Mouse (Mus musculus) embryonic facial prominence, embryonic 12.5 days (tissue): ENCODE data around the gene Dnajc21. TPM values are rescaled to one million over a fixed set of nuclear protein-coding genes. Genes with fewer than 3 reads are reported as not detected.
"Not testable (repeated sequence)": the region's sequence is repeated elsewhere in the genome, so short reads cannot be mapped to it uniquely, and the experiment has no call there.

ENCODE experiments used
- ATAC-seq: fragments of 200-750 bp; cut with Nextera tagmentation; 2 replicates; pipeline ENCODE4 v1.8.0; 2017; ENCODE audit not compliant: insufficient number of reproducible peaks, insufficient read depth, low FRiP score, low TSS enrichment
- H3K27ac ChIP-seq: fragments of 300-500 bp; sonication (generic); 2 replicates; pipeline ENCODE4 v1.5.1; 2016; ENCODE audit warnings: mild to moderate bottlenecking
- H3K27me3 ChIP-seq: fragments of 300-500 bp; sonication (generic); 2 replicates; pipeline ENCODE4 v1.6.1; 2016; ENCODE audit warnings: mild to moderate bottlenecking, moderate library complexity
- H3K36me3 ChIP-seq: fragments of 300-500 bp; sonication (generic); 2 replicates; pipeline ENCODE4 v1.6.1; 2016; ENCODE audit warnings: mild to moderate bottlenecking
- H3K4me1 ChIP-seq: fragments of 300-500 bp; sonication (generic); 2 replicates; pipeline ENCODE4 v1.6.1; 2016
- H3K4me2 ChIP-seq: fragments of 300-500 bp; sonication (generic); replicated peaks from 2 replicates; pipeline ENCODE4 v1.6.1; 2016; ENCODE audit warnings: mild to moderate bottlenecking, moderate library complexity
- H3K4me3 ChIP-seq: fragments of 300-500 bp; sonication (generic); 2 replicates; pipeline ENCODE4 v1.5.1; 2016; ENCODE audit warnings: mild to moderate bottlenecking
- H3K9ac ChIP-seq: fragments of 300-500 bp; sonication (generic); 2 replicates; pipeline ENCODE4 v1.6.1; 2016; ENCODE audit warnings: mild to moderate bottlenecking, moderate library complexity
- H3K9me3 ChIP-seq: fragments of 300-500 bp; sonication (generic); 2 replicates; pipeline ENCODE4 v1.6.1; 2016; ENCODE audit warnings: mild to moderate bottlenecking, moderate library complexity
- WGBS: fragments of 180-500 bp; shearing (Covaris S2); methylation state at CpG from one replicate; pipeline ENCODE4 v1.1.7; 2016; 5-methylcytosine and 5-hydroxymethylcytosine counted together
- polyA plus RNA-seq: library from polyadenylated mRNA; unstranded; fragments of >200 nt; fragmentation: Nextera tagmentation; extraction: Ambion mirVana; gene quantifications from 2 replicates; pipeline ENCODE4 v1.2.1, GENCODE M21; 2016

The Dnajc21 gene
- 16.1 and 16.9 TPM in 2 replicates for polyA plus RNA-seq

DNA sequence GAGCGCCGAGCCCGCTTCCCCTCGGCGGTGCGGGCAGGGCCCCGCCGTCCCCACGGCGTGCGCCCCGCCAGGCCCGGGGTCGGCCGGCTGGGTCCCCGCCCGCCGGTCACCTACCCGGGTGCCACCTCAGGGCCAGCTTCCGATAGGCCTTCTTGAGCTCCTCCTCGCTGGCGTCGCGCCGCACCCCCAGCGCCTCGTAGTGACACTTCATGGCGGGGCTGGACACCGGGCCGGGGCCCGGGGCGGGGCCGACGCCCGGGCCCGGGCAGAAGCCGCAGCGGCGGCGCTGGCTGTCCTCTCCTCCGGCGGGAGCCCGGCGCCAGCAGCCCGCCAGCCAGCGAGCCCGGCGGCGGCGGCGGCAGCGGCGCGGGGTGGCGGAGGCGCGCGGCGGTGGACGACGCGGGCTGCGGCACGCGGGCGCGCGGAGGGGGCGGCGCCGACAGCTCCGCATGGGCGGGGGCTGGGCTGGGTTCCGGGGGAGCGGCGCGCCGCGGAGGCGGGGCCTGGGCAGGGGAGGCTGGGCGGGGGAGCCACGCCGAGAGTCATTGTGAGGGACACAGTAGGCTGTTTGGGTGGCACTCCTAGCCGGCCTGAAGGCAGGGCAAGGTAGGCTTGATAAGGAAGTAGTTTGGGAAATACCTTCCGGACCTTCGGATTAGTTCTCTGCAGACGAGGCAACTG, at the start of gene Dnajc21:
TSS of gene Dnajc21 (minus strand) at position 366 of the 681 bp plus-strand sequence.
- Histone ChIP-seq H3K36me3 (peaks cover 3% of the 10 kb centered on the region), H3K27ac (peak within 1 kb of the TSS; percentile 83), H3K9ac (peak within 1 kb of the TSS; percentile 83), H3K9me3 (no peaks in the 10 kb centered on the region), H3K4me1 (peaks cover 4% of the 10 kb centered on the region; the same call in 1 of the 2 replicates), H3K27me3 (no peaks in the 10 kb centered on the region), H3K4me2 (peak within 1 kb of the TSS; percentile 90), H3K4me3 (peak within 1 kb of the TSS; percentile 86)
- under 1% methylated on average over 70 of the region's 87 CpGs for WGBS
- peak; percentile 88 for ATAC-seq

DNA sequence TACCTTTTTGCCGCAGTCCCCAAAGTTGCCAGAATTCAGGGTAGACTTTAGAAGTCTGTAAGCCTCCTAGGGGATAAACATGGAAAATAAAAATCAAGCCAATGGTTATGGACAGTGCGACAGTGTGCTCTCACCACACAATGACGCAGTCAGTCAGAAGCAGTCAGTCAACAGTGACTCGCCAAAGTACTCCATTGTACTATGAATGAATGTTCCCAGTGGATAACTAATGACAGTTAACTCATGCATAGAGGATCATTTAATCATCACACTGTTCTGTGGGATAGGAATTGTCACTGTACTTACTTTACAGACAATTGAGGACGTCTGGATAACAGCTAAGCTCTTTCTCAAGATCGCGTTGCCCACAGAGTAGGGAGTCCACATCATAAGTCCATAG, 44.9 kb upstream of the Dnajc21 start:
- Histone ChIP-seq H3K4me3 (no peak overlapping the region), H3K9ac (no peak overlapping the region), H3K36me3 (no peaks in the 10 kb centered on the region), H3K27me3 (no peaks in the 10 kb centered on the region), H3K4me2 (no peak overlapping the region), H3K9me3 (no peaks in the 10 kb centered on the region), H3K27ac (no peak overlapping the region), H3K4me1 (no peaks in the 10 kb centered on the region)
- no peak for ATAC-seq
- 85% methylated on average over 7 of the region's 7 CpGs for WGBS

DNA sequence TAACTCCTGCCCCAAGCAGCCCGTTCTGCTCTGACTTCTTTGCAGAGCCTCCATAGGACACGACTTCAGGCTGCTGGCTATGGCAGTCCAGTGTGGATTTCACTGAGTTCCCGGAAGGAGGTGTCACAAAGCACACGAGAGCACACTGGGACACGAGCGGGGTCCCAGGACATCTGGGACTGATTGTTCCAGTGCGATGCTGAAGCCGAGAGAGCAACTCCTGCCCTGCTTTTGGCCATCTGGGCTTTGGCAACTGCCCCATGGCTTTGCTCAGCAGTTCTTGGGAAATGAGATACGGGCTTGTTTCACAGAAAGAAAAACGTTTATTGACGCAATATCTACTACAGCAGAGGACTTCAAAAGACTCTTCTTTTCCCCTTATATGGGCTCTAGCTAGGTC, 35.8 kb upstream of the Dnajc21 start:
- WGBS = 28% methylated on average over 11 of the region's 11 CpGs
- H3K9ac ChIP-seq = no peak overlapping the region
- no peak overlapping the region for H3K27ac ChIP-seq

DNA sequence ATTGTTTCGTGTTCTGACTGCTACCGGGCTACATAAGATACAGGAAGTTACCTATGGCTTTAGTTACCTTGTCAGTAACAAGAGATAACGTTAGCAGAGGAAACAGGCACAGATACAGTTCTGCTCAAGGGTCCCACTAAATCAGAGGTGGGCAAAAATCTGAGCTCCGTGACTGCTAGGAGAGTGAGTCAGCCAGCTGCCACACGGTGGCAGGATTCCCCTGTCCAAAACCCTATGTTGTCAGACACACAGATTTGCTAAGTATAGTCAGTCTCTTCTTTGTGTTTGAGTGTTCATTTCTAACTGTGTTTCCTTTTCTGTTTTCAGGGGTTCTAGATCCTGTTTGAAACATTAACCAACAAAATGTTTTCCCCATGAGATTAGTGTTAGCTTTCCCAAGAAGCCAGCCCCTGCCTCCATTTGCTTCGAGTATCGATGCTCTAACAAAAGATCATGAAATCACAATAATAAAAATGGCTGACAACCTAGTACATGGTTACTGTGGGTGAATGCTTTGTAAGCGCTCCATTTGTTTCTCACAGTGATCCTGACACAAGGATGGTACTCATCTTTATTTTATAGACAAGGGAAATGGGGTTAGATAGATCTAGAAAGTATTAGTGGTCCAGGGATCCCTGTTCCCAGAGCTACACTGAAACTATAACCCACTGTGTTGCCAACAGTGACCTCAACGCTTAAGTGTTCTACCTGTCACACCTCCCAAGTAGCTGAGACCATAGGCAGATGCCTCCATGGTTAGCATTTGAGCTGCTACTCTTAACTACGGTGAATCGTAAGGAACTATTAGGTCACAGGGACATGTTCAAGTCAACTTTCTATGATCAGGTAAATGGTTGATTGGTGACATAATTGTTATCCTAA, 30.8 kb upstream of the Dnajc21 start:
- Histone ChIP-seq H3K27ac (no peak overlapping the region), H3K9me3 (no peaks in the 10 kb centered on the region), H3K36me3 (peaks cover 3% of the 10 kb centered on the region; the same call in 1 of the 2 replicates), H3K27me3 (no peaks in the 10 kb centered on the region), H3K4me2 (no peak overlapping the region), H3K4me3 (no peak overlapping the region), H3K9ac (no peak overlapping the region), H3K4me1 (peaks cover 1% of the 10 kb centered on the region; the same call in 1 of the 2 replicates)
- no peak for ATAC-seq
- WGBS = 55% methylated on average over 11 of the region's 11 CpGs

More for the DNA sequence above, 35.8 kb upstream of the Dnajc21 start:
- ATAC-seq = no peak
- Histone ChIP-seq H3K4me3 (no peak overlapping the region), H3K4me2 (0 out of 2 replicates have a peak overlapping the region, but pooled peaks have one; percentile 2), H3K27me3 (no peaks in the 10 kb centered on the region), H3K4me1 (peaks cover 5% of the 10 kb centered on the region), H3K9me3 (no peaks in the 10 kb centered on the region), H3K36me3 (no peaks in the 10 kb centered on the region)

DNA sequence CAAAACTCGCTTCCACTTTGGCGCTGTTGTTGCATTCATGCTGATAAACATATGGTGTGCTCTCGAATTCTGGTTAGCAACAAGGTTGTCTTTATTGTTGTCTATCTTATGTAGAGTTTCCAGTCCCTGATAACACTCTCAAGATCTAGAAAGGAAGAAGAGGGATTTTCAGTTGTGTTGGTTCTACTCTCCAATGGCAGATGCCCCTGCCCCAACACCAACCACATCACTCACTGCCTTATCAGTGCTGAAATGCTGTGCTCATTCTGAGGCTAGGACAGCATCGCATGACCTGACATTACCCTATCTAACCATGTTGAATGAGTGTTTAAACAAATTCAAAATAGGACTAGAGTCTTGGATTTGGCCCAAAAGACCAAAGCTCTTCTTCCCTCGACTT, 29.7 kb upstream of the Dnajc21 start:
- Histone ChIP-seq H3K27me3 (no peaks in the 10 kb centered on the region), H3K4me2 (no peak overlapping the region), H3K4me3 (no peak overlapping the region), H3K27ac (no peak overlapping the region), H3K9ac (no peak overlapping the region), H3K9me3 (no peaks in the 10 kb centered on the region), H3K36me3 (peaks cover 7% of the 10 kb centered on the region; the same call in 1 of the 2 replicates), H3K4me1 (no peaks in the 10 kb centered on the region)
- ATAC-seq = no peak
- 85% methylated on average over 5 of the region's 5 CpGs for WGBS

DNA sequence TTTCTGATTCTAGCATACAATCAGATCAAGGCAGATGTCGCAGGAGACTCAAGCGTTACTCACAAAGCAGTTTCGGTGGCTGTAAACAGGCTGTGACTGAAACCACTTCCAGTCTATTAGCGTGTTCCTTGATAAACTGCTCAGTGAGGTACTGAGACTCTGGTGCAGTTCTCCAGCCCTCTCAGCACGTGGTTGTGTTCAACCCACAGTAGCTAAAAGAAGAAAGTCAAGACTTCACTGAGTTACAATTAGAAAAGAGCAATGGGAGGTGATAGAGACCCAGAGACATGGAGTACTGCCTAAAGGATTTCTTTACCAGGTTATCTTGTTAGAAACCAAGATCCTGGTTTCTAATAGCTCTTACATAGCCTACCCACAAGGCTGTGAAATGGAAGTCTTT, 29.3 kb upstream of the Dnajc21 start:
- no peak overlapping the region for H3K9ac ChIP-seq
- H3K4me1 ChIP-seq = no peaks in the 10 kb centered on the region
- no peaks in the 10 kb centered on the region for H3K27me3 ChIP-seq
- no peak overlapping the region for H3K4me3 ChIP-seq
- no peak for ATAC-seq
- H3K4me2 ChIP-seq = no peak overlapping the region
- H3K9me3 ChIP-seq = no peaks in the 10 kb centered on the region
- H3K27ac ChIP-seq = no peak overlapping the region
- 76% methylated on average over 5 of the region's 5 CpGs for WGBS
- peaks cover 11% of the 10 kb centered on the region; the same call in 1 of the 2 replicates for H3K36me3 ChIP-seq

DNA sequence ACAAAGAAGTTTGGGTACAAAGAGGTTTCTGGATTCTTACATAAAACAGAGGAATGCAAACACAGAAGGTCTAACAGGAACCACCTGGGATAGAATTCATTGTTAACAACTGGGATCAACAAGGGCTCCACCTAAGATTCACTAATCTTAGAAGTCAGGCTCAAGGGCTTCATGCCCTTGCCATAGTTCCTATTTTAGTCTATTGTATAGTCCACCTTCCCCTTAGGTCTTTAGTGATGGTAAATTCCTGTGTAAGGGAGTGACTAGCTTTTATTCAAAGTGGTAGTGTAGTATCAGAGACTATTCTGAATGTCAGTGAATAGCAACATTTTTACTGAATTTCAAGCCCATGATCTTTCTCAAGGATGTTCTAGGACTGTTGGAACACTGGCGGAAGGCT, 26.4 kb upstream of the Dnajc21 start:
- ATAC-seq, H3K4me3 ChIP-seq, H3K4me1 ChIP-seq, H3K4me2 ChIP-seq, H3K27ac ChIP-seq, H3K9me3 ChIP-seq, H3K27me3 ChIP-seq, H3K9ac ChIP-seq: not testable (repeated sequence)
- peaks cover 24% of the 10 kb centered on the region for H3K36me3 ChIP-seq
- WGBS = 91% methylated on average over 1 of the region's 1 CpGs

DNA sequence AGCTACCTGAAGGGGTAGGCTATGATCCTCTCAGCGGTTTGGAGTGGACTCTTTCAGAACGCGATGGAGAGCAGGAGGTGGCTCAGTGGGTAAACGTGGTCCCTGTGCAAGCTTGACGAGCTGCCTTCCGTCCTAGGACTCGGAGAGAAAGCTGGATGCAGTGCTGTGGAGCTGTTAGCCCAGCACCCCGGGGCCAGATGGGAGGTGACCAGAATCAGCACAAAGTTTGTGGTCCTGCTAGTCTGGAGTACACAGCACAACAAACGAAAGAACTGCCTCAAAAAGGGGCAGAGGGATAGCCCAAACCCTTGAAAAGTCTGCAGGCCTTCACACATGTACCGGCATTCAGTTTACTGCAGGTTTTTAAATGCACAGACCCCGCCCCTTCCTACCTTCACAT, 25.6 kb upstream of the Dnajc21 start:
- H3K9me3 ChIP-seq = no peaks in the 10 kb centered on the region
- ATAC-seq = no peak
- no peak overlapping the region for H3K4me2 ChIP-seq
- H3K27me3 ChIP-seq = no peaks in the 10 kb centered on the region
- whole genome bisulfite sequencing = 93% methylated on average over 11 of the region's 11 CpGs
- no peak overlapping the region for H3K4me3 ChIP-seq
- peaks cover 24% of the 10 kb centered on the region for H3K36me3 ChIP-seq
- H3K4me1 ChIP-seq = no peaks in the 10 kb centered on the region
- no peak overlapping the region for H3K9ac ChIP-seq
- H3K27ac ChIP-seq = no peak overlapping the region

DNA sequence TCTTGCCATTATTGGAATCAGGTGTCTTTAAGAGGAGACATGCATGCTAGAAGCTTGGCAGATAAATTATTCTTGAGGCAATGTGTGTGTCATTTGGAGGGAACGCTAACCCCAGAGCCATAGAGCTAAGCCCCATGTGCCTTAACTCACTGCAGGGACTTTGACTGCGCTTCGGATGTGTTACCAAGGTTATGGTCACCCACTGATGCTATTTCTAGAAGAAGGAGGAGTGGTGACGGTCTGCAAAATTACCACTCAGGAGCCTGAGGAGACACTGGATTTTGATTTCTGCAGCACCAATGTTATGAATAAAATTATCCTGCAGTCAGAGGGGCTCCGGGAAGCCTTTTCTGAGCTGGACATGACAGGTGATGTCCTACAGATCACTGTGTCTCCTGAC, 19.8 kb upstream of the Dnajc21 start:
- H3K36me3 ChIP-seq = peaks cover 23% of the 10 kb centered on the region

DNA sequence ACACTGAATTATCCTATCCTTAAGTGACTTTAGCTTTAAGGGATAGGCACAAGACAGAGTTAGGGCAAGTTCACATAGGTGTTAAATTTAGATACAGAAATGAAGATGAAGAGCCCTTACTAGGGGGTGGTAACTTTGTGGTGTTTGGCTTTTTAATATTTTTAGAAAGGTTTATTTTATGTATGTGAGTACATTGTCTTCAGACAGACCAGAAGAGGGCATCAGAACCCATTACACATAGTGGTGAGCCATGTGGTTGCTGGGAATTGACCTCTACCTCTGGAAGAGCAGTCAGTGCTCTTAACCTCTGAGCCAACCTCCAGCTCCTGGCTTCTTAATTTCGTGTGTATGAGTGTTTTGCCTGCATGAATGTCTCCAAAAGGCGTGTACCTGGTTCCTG, 16.9 kb upstream of the Dnajc21 start:
- Histone ChIP-seq H3K36me3 (peaks cover 17% of the 10 kb centered on the region), H3K27me3 (no peaks in the 10 kb centered on the region), H3K27ac (no peak overlapping the region), H3K4me2 (peak overlapping the region; percentile 57), H3K4me3 (peak overlapping the region; percentile 89; the same call in 1 of the 2 replicates), H3K9ac (no peak overlapping the region), H3K9me3 (no peaks in the 10 kb centered on the region), H3K4me1 (peaks cover 16% of the 10 kb centered on the region; the same call in 1 of the 2 replicates)
- ATAC-seq = no peak
- 55% methylated on average over 2 of the region's 2 CpGs for WGBS

More for the DNA sequence above, 19.8 kb upstream of the Dnajc21 start:
- Histone ChIP-seq H3K4me3 (no peak overlapping the region), H3K9me3 (no peaks in the 10 kb centered on the region), H3K27me3 (no peaks in the 10 kb centered on the region), H3K4me2 (no peak overlapping the region), H3K27ac (no peak overlapping the region), H3K9ac (no peak overlapping the region), H3K4me1 (0 out of 2 replicates have a peak, but pooled peaks cover 7% of the 10 kb centered on the region)
- ATAC-seq = no peak
- WGBS = 77% methylated on average over 5 of the region's 5 CpGs

DNA sequence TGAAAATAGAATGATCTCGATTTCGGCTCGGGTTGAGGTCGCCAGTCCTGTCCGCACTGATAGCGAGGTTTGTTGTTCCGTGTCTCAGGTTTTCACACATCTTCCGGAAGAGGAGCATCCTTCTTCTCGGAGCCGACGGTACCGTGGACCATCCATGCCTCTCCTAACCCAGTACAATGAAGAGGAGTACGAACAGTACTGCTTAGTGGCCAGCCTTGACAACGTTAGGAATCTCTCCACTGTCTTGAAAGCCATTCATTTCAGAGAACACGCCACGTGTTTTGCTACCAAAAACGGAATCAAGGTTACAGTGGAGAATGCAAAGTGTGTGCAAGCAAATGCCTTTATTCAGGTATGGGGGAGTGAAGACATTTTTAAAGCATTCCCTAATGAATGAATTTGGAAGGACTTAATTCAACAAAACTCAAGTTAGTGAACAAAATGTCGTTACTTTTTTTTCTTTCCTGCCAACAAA, 16.1 kb upstream of the Dnajc21 start:
- Histone ChIP-seq H3K4me2 (peak overlapping the region; percentile 57), H3K9me3 (no peaks in the 10 kb centered on the region), H3K36me3 (peaks cover 12% of the 10 kb centered on the region), H3K9ac (peak overlapping the region; percentile 88), H3K27ac (peak overlapping the region; percentile 70; the same call in 1 of the 2 replicates), H3K4me3 (peak overlapping the region; percentile 89), H3K4me1 (peaks cover 16% of the 10 kb centered on the region; the same call in 1 of the 2 replicates), H3K27me3 (no peaks in the 10 kb centered on the region)
- 1% methylated on average over 18 of the region's 18 CpGs for WGBS
- ATAC-seq = 0 out of 2 replicates have a peak, but pooled peaks have one; percentile 10
